Mouse (Mus musculus): Measurements from ENCODE around the gene Aven. TPM values are rescaled to one million over a fixed set of nuclear protein-coding genes. Genes with fewer than 3 reads are reported as not detected.

Aven gene
- total RNA-seq, 2 experiments from 2014 or later, result 13.1 to 13.7 TPM

- no peak for DNase-seq (ENCODE audit: low spot score in 2 of 2)
Observed at GRCm38 (mm10) chr2:112541695-112542285, 49.0 kb downstream of the Aven start.

- DNase-seq (ENCODE audit: low spot score in 2 of 2), result no peak
Observed at GRCm38 (mm10) chr2:112556527-112556926, 63.8 kb downstream of the Aven start.

- no peak for DNase-seq (ENCODE audit: low spot score in 2 of 2)
Observed at GRCm38 (mm10) chr2:112557453-112557852, 64.7 kb downstream of the Aven start.

- DNase-seq (ENCODE audit: low spot score in 2 of 2), result no peak
Observed at GRCm38 (mm10) chr2:112561549-112561948, 68.8 kb downstream of the Aven start.

GRCm38 (mm10) chr2:112565060-112565459 lies 72.3 kb downstream of the Aven start:
- DNase-seq (ENCODE audit: low spot score in 2 of 2), result no peak

GRCm38 (mm10) chr2:112566290-112567085 lies 73.7 kb downstream of the Aven start:
- DNase-seq (ENCODE audit: low spot score in 2 of 2), result no peak

GRCm38 (mm10) chr2:112567786-112568185 lies 75.0 kb downstream of the Aven start:
- DNase-seq (ENCODE audit: low spot score in 2 of 2), result no peak

- DNase-seq (ENCODE audit: low spot score in 2 of 2), result no peak
Observed at GRCm38 (mm10) chr2:112590985-112591384, 98.2 kb downstream of the Aven start.

GRCm38 (mm10) chr2:112591451-112591871 lies 98.7 kb downstream of the Aven start:
- DNase-seq (ENCODE audit: low spot score in 2 of 2), result no peak

GRCm38 (mm10) chr2:112593322-112593721 lies 100.6 kb downstream of the Aven start:
- no peak for DNase-seq (ENCODE audit: low spot score in 2 of 2)

GRCm38 (mm10) chr2:112593781-112594180 lies 101.0 kb downstream of the Aven start:
- no peak for DNase-seq (ENCODE audit: low spot score in 2 of 2)

- DNase-seq (ENCODE audit: low spot score in 2 of 2), result no peak
Observed at GRCm38 (mm10) chr2:112595807-112596206, 103.0 kb downstream of the Aven start.

- no peak for DNase-seq (ENCODE audit: low spot score in 2 of 2)
Observed at GRCm38 (mm10) chr2:112596415-112596814, 103.7 kb downstream of the Aven start.

GRCm38 (mm10) chr2:112597064-112597463 lies 104.3 kb downstream of the Aven start:
- no peak for DNase-seq (ENCODE audit: low spot score in 2 of 2)

- DNase-seq (ENCODE audit: low spot score in 2 of 2), result no peak
Observed at GRCm38 (mm10) chr2:112600222-112600621, 107.5 kb downstream of the Aven start.

GRCm38 (mm10) chr2:112602487-112602886 lies 109.7 kb downstream of the Aven start:
- DNase-seq (ENCODE audit: low spot score in 2 of 2), result no peak

GRCm38 (mm10) chr2:112606536-112606935 lies 113.8 kb downstream of the Aven start:
- no peak for DNase-seq (ENCODE audit: low spot score in 2 of 2)

- no peak for DNase-seq (ENCODE audit: low spot score in 2 of 2)
Observed at GRCm38 (mm10) chr2:112612628-112613027, 119.9 kb downstream of the Aven start.

GRCm38 (mm10) chr2:112614375-112614774 lies 121.6 kb downstream of the Aven start:
- DNase-seq (ENCODE audit: low spot score in 2 of 2), result no peak

- DNase-seq (ENCODE audit: low spot score in 2 of 2), result no peak
Observed at GRCm38 (mm10) chr2:112617206-112617605, 124.4 kb downstream of the Aven start.

- no peak for DNase-seq (ENCODE audit: low spot score in 2 of 2)
Observed at GRCm38 (mm10) chr2:112625156-112625555, 132.4 kb downstream of the Aven start.

GRCm38 (mm10) chr2:112630669-112631068 lies 137.9 kb downstream of the Aven start:
- no peak for DNase-seq (ENCODE audit: low spot score in 2 of 2)

- DNase-seq (ENCODE audit: low spot score in 2 of 2), result no peak
Observed at GRCm38 (mm10) chr2:112632536-112632935, 139.8 kb downstream of the Aven start.
